Mouse (Mus musculus) hindbrain, embryonic 11.5 days (tissue): ENCODE results near the gene Pxn. TPM values are rescaled to one million over a fixed set of nuclear protein-coding genes. Genes with fewer than 3 reads are reported as not detected.
A peak's percentile ranks its signal among the peaks of the same experiment; 100 is the strongest.

Experiments
- ATAC-seq: fragments of 200-750 bp; cut with Nextera tagmentation; 2 replicates; pipeline ENCODE4 v1.8.0; 2017; ENCODE audit warnings: mild to moderate bottlenecking, moderate TSS enrichment, moderate library complexity; ENCODE audit not compliant: low FRiP score
- DNase-seq: peaks from one replicate; pipeline ENCODE4 v3.0.0-alpha.2; 2015; ENCODE audit warnings: low spot score
- H3K27ac ChIP-seq: fragments of 300-500 bp; sonication (generic); 2 replicates; pipeline ENCODE4 v1.5.1; 2014; ENCODE audit warnings: mild to moderate bottlenecking, low read depth, low read length
- H3K27me3 ChIP-seq: fragments of 300-500 bp; sonication (generic); 2 replicates; pipeline ENCODE4 v1.6.1; 2014; ENCODE audit warnings: mild to moderate bottlenecking, low read length, moderate library complexity, mixed read lengths; ENCODE audit not compliant: control insufficient read depth, insufficient read depth
- H3K36me3 ChIP-seq: fragments of 300-500 bp; sonication (generic); 2 replicates; pipeline ENCODE4 v1.6.1; 2014; ENCODE audit warnings: mild to moderate bottlenecking, low read length, moderate library complexity, mixed read lengths; ENCODE audit not compliant: control insufficient read depth, insufficient read depth
- H3K4me1 ChIP-seq: fragments of 300-500 bp; sonication (generic); replicated peaks from 2 replicates; pipeline ENCODE4 v1.6.1; 2014; ENCODE audit warnings: low read length, mixed read lengths; ENCODE audit not compliant: control insufficient read depth, insufficient read depth
- H3K4me2 ChIP-seq: fragments of 300-500 bp; sonication (generic); replicated peaks from 2 replicates; pipeline ENCODE4 v1.6.1; 2014; ENCODE audit warnings: mild to moderate bottlenecking, low read depth, low read length
- H3K4me3 ChIP-seq: fragments of 300-500 bp; sonication (generic); 2 replicates; pipeline ENCODE4 v1.5.1; 2014; ENCODE audit warnings: low read depth, low read length
- H3K9ac ChIP-seq: fragments of 300-500 bp; sonication (generic); 2 replicates; pipeline ENCODE4 v1.6.1; 2014; ENCODE audit warnings: low read depth, low read length
- H3K9me3 ChIP-seq: fragments of 300-500 bp; sonication (generic); 2 replicates; pipeline ENCODE4 v1.6.1; 2016; ENCODE audit warnings: low read length; ENCODE audit not compliant: control insufficient read depth
- WGBS: fragments of 180-500 bp; shearing (Covaris S2); extraction: QIAGEN DNeasy Blood & Tissue Kit; methylation state at CpG from one replicate; pipeline ENCODE4 v1.1.7; 2014; 5-methylcytosine and 5-hydroxymethylcytosine counted together
- polyA plus RNA-seq: library from polyadenylated mRNA; unstranded; fragments of >200 nt; fragmentation: Nextera tagmentation; extraction: Ambion mirVana; gene quantifications from 2 replicates; pipeline ENCODE4 v1.2.1, GENCODE M21; 2014

The Pxn gene
- polyA plus RNA-seq, 1 experiment from 2014 or later = 10.1 TPM

DNA sequence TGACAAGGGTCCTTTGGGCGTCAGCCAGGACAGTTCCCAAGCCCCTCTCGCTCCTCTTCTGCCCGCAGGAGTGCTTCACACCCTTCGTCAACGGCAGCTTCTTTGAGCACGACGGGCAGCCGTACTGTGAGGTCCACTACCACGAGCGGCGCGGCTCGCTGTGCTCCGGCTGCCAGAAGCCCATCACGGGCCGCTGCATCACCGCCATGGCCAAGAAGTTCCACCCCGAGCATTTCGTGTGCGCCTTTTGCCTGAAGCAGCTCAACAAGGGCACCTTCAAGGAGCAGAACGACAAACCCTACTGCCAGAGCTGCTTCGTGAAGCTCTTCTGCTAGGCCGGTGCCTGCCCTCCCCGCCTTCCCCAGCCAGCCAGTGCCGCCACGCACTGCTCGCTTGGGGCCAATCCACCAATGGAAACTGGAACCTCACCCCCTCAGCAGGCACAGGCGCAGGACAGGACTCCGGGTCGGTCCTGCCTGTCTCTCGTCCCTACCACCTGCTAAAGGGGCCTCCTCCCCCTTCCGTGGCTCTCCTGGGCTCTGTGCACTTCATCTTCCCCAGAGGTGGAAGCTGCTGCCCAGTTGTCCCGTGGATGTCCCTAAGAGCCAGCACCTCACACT is 47.4 kb downstream of the Pxn start:
- Histone ChIP-seq H3K4me2 (no peak overlapping the region), H3K36me3 (peaks cover 2% of the 10 kb centered on the region; the same call in 1 of the 2 replicates), H3K9me3 (no peaks in the 10 kb centered on the region), H3K9ac (no peak overlapping the region), H3K27me3 (no peaks in the 10 kb centered on the region), H3K4me1 (no peaks in the 10 kb centered on the region), H3K27ac (no peak overlapping the region), H3K4me3 (no peak overlapping the region)
- ATAC-seq (no peak), DNase-seq (no peak)
- WGBS = 85% methylated on average over 33 of the region's 33 CpGs

- Histone ChIP-seq H3K27ac (no peak overlapping the region), H3K4me2 (no peak overlapping the region), H3K9me3 (no peaks in the 10 kb centered on the region), H3K36me3 (peaks cover 2% of the 10 kb centered on the region; the same call in 1 of the 2 replicates), H3K9ac (no peak overlapping the region), H3K4me3 (no peak overlapping the region), H3K27me3 (no peaks in the 10 kb centered on the region), H3K4me1 (no peaks in the 10 kb centered on the region)
- 90% methylated on average over 18 of the region's 18 CpGs for WGBS
- ATAC-seq (no peak), DNase-seq (no peak)
Observed at GRCm38 (mm10) chr5:115554536-115555291, 48.2 kb downstream of the Pxn start.

- Histone ChIP-seq H3K9ac (no peak overlapping the region), H3K36me3 (peaks cover 2% of the 10 kb centered on the region; the same call in 1 of the 2 replicates), H3K4me3 (no peak overlapping the region), H3K9me3 (no peaks in the 10 kb centered on the region), H3K27ac (no peak overlapping the region), H3K4me1 (peaks cover 4% of the 10 kb centered on the region; the same call in 1 of the 2 replicates), H3K4me2 (no peak overlapping the region), H3K27me3 (no peaks in the 10 kb centered on the region)
- DNase-seq (peak; percentile 88), ATAC-seq (no peak)
- 12% methylated on average over 8 of the region's 8 CpGs for WGBS
Observed at GRCm38 (mm10) chr5:115556217-115556616, 49.7 kb downstream of the Pxn start.

- H3K9me3 ChIP-seq = no peaks in the 10 kb centered on the region
- ATAC-seq = no peak
- H3K27ac ChIP-seq = no peak overlapping the region
- H3K27me3 ChIP-seq = no peaks in the 10 kb centered on the region
- H3K4me2 ChIP-seq = no peak overlapping the region
- H3K9ac ChIP-seq = no peak overlapping the region
- no peak overlapping the region for H3K4me3 ChIP-seq
- peaks cover 12% of the 10 kb centered on the region; the same call in 1 of the 2 replicates for H3K36me3 ChIP-seq
- 91% methylated on average over 14 of the region's 14 CpGs for WGBS
- DNase-seq = no peak
- H3K4me1 ChIP-seq = peaks cover 4% of the 10 kb centered on the region; the same call in 1 of the 2 replicates
Observed at GRCm38 (mm10) chr5:115558182-115558794, 51.8 kb downstream of the Pxn start.

DNA sequence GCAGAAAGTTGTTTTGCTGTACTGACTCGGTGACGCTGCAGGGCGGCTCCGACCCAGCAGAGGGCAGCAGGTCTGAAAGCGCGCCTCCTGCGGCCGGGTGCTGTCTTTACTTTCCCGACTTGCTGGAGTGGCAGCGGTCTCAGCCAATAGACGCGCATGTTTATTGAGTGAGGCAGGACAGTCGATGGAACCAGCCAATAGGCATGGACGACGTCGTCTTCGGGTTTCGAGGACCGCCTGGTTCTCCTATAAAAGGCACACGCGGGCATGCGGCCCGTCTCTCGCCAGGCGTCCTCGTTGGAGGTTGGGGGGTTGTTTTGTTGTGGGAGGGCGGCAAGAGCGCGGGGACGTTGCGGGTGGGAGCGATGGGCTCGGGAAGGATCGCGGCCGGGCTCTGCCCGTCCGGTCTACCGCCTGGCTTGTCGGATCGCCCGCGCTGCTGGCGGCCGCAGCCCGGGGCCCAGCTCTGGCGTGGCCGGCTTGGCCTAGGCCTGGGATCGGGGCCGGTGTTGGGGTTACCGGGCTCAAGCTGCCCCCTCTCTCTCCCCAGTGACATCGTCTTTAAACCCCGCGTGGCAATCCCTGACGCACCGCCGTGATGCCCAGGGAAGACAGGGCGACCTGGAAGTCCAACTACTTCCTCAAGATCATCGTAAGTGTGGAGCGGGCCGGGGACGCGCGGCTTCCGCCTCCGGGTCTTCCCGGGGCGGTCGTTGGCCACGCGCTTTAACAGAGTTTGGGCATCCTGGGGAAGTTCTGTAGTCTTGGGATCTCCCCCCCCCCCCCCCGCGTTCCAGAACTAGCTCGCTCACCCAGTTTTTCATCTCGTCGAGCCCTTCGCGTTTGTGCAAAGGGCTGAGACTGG is 53.0 kb downstream of the Pxn start, which contains the start of gene Rplp0:
Gene Rplp0 (plus strand): TSS at position 231 of the 865 bp plus-strand sequence.
- peak; percentile 98 for ATAC-seq
- Histone ChIP-seq H3K27ac (peak within 1 kb of the TSS; percentile 75; the same call in 1 of the 2 replicates), H3K27me3 (no peaks in the 10 kb centered on the region), H3K4me3 (peak within 1 kb of the TSS; percentile 80), H3K4me1 (peaks cover 4% of the 10 kb centered on the region; the same call in 1 of the 2 replicates), H3K9me3 (no peaks in the 10 kb centered on the region), H3K36me3 (peaks cover 10% of the 10 kb centered on the region; the same call in 1 of the 2 replicates), H3K9ac (peak within 1 kb of the TSS; percentile 86), H3K4me2 (peak within 1 kb of the TSS; percentile 68)
- peak; percentile 99 for DNase-seq
- WGBS = under 1% methylated on average over 67 of the region's 78 CpGs

- no peaks in the 10 kb centered on the region for H3K9me3 ChIP-seq
- no peaks in the 10 kb centered on the region for H3K27me3 ChIP-seq
- DNase-seq (no peak), ATAC-seq (no peak)
- H3K27ac ChIP-seq = no peak overlapping the region
- H3K4me3 ChIP-seq = peak overlapping the region; percentile 80
- peak overlapping the region; percentile 86 for H3K9ac ChIP-seq
- peak overlapping the region; percentile 68 for H3K4me2 ChIP-seq
- peaks cover 4% of the 10 kb centered on the region; the same call in 1 of the 2 replicates for H3K4me1 ChIP-seq
- 41% methylated on average over 13 of the region's 13 CpGs for WGBS
- H3K36me3 ChIP-seq = peaks cover 10% of the 10 kb centered on the region; the same call in 1 of the 2 replicates
Observed at GRCm38 (mm10) chr5:115560336-115560905, 53.9 kb downstream of the Pxn start.

DNA sequence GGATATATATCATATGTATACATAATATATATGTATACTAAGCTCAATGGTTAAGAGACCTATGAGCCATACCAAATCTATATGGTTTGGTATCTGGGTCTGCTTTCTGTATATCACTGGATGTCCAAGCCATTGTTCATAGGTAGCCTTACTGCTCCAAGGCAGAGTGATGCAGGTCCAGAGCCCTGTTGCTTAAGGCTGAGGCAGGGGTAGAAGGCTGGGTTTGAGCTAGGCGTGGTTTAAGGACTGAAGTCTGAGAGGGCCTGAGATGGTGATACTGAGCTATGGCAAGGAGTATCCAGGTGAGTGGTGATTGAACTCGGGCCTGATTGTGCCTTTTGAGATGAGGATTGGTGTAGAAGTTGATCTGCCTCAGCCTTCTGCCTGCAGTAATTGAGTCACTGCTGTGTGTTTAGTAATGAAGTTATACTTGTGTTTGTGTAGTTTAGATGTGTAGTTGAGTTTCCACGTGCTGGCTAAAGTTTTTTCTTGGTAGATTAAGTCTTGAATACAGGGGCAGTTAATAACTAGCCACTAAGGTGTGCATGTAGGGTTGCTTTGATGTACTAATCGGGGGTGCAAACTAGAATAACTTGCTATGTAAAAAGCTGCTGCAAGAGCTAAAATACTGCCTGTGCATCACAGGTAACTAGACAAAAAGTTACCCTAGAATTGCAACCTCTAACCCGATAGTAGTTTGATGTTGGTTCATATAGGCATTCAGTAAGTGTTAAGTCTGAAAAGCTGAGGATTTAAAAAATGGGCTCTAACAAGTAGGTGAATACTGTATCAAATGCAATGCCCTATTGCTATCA is 57.5 kb downstream of the Pxn start:
- Histone ChIP-seq H3K4me1 (peaks cover 9% of the 10 kb centered on the region; the same call in 1 of the 2 replicates), H3K4me2 (no peak overlapping the region; the same call in 1 of the 2 replicates)
- 47% methylated on average over 5 of the region's 5 CpGs for WGBS

More for the DNA sequence above, 57.5 kb downstream of the Pxn start:
- no peak overlapping the region for H3K9ac ChIP-seq
- H3K36me3 ChIP-seq = peaks cover 10% of the 10 kb centered on the region; the same call in 1 of the 2 replicates
- ATAC-seq = no peak
- H3K9me3 ChIP-seq = no peaks in the 10 kb centered on the region
- DNase-seq = no peak
- H3K27ac ChIP-seq = no peak overlapping the region
- no peaks in the 10 kb centered on the region for H3K27me3 ChIP-seq
- no peak overlapping the region for H3K4me3 ChIP-seq
